Mouse (Mus musculus) heart, embryonic 16.5 days (tissue): ENCODE data around the gene Ncf4. TPM values are rescaled to one million over a fixed set of nuclear protein-coding genes. Genes with fewer than 3 reads are reported as not detected.
"Not testable (repeated sequence)": the region's sequence is repeated elsewhere in the genome, so short reads cannot be mapped to it uniquely, and the experiment has no call there.

Source experiments
- ATAC-seq: fragments of 200-750 bp; cut with Nextera tagmentation; replicated peaks from 2 replicates; pipeline ENCODE4 v1.8.0; 2017; ENCODE audit warnings: moderate number of reproducible peaks; ENCODE audit not compliant: insufficient read depth, low FRiP score; ENCODE audit errors: extremely low read depth
- H3K27ac ChIP-seq: fragments of 300-500 bp; sonication (generic); 2 replicates; pipeline ENCODE4 v1.5.1; 2014; ENCODE audit warnings: mild to moderate bottlenecking, low read length, control low read depth, moderate library complexity
- H3K27me3 ChIP-seq: fragments of 300-500 bp; sonication (generic); 2 replicates; pipeline ENCODE4 v1.6.1; 2014; ENCODE audit warnings: low read length, mixed read lengths; ENCODE audit not compliant: control insufficient read depth, insufficient read depth
- H3K36me3 ChIP-seq: fragments of 300-500 bp; sonication (generic); 2 replicates; pipeline ENCODE4 v1.6.1; 2014; ENCODE audit not compliant: control insufficient read depth, insufficient read depth
- H3K4me1 ChIP-seq: fragments of 300-500 bp; sonication (generic); 2 replicates; pipeline ENCODE4 v1.6.1; 2014; ENCODE audit warnings: low read length, mixed read lengths; ENCODE audit not compliant: control insufficient read depth, insufficient read depth
- H3K4me2 ChIP-seq: fragments of 300-500 bp; sonication (generic); 2 replicates; pipeline ENCODE4 v1.6.1; 2014; ENCODE audit warnings: low read depth, mild to moderate bottlenecking, control low read depth, low read length
- H3K4me3 ChIP-seq: fragments of 300-500 bp; sonication (generic); 2 replicates; pipeline ENCODE4 v1.5.1; 2014; ENCODE audit warnings: mild to moderate bottlenecking, control low read depth, low read length
- H3K9ac ChIP-seq: fragments of 300-500 bp; sonication (generic); 2 replicates; pipeline ENCODE4 v1.6.1; 2014; ENCODE audit warnings: low read length, control low read depth
- H3K9me3 ChIP-seq: fragments of 300-500 bp; sonication (generic); replicated peaks from 2 replicates; pipeline ENCODE4 v1.6.1; 2016; ENCODE audit warnings: low read length; ENCODE audit not compliant: control insufficient read depth
- WGBS: fragments of 180-500 bp; shearing (Covaris S2); extraction: QIAGEN DNeasy Blood & Tissue Kit; methylation state at CpG from one replicate; pipeline ENCODE4 v1.1.7; 2014; 5-methylcytosine and 5-hydroxymethylcytosine counted together
- polyA plus RNA-seq: library from polyadenylated mRNA; unstranded; fragments of >200 nt; fragmentation: Nextera tagmentation; extraction: Ambion mirVana; gene quantifications from 2 replicates; pipeline ENCODE4 v1.2.1, GENCODE M21; 2015

Gene Ncf4
- polyA plus RNA-seq, 1 experiment from 2014 or later = 5.3 TPM

DNA sequence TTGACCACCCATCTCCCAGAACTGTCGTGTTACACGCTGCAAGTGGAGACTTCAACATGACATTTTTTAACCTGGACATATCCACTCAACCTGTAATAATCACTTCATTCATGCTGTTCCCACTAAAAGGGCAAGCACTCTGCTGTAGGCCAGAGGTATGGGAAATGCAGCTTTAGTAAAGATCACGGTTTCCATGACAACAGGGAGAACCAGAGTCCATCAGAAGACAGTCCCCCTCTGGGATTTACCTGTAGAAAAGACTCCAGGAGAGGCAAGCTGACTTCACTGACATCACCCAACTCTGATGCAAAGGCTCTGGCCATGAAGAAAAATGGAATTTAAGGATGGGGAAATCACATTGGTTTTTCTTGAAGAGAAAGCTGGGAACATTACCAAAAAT is 18.7 kb downstream of the Ncf4 start:
- H3K27ac ChIP-seq = no peak overlapping the region
- no peaks in the 10 kb centered on the region for H3K4me1 ChIP-seq
- no peak overlapping the region for H3K4me2 ChIP-seq
- H3K36me3 ChIP-seq = no peaks in the 10 kb centered on the region
- no peak overlapping the region for H3K9ac ChIP-seq
- WGBS = 69% methylated on average over 3 of the region's 3 CpGs
- H3K9me3 ChIP-seq = no peaks in the 10 kb centered on the region
- ATAC-seq = no peak
- no peaks in the 10 kb centered on the region for H3K27me3 ChIP-seq
- H3K4me3 ChIP-seq = no peak overlapping the region

DNA sequence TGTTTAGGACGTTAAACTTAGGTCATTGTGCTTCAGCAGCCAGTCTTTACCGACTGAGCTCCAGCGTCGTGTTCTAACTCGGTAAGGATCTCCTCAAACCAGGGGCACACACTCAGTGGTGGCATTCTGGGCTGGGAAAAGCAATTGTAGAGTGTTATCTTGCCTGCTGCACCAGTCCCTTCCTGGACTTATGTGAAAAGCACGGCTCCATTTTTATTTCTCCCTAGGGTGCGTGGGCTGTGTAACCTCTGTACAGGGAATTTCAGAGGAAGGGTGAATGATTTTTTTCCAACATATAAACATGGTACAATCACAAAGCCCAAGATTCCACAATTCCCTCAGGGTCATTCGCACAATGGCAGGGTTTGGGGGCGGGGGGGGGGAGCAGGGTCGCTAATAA is 22.8 kb downstream of the Ncf4 start:
- ATAC-seq = 0 out of 2 replicates have a peak, but pooled peaks have one; percentile 23
- no peak overlapping the region for H3K9ac ChIP-seq
- H3K4me2 ChIP-seq = no peak overlapping the region

DNA sequence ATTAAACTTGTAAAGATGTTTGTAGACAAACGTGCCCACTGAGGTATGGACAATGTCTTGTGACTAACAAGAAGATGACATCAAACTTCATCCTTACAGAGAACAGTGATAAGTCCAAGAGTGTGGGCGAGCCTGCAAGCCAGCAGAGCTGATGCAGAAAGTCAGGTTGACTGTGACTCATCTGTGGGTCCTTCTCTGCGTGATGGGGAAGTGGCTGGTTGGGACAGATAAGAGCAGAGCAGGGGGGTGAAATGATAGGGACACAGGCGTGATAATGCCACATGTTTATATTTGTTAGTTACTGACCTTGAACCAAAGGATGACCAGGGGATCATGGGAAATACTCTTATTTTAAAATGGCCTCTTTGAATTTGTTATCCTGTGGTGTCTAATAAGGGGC is 23.3 kb downstream of the Ncf4 start:
- Histone ChIP-seq H3K4me1 (no peaks in the 10 kb centered on the region), H3K27ac (no peak overlapping the region), H3K4me2 (no peak overlapping the region), H3K36me3 (no peaks in the 10 kb centered on the region), H3K4me3 (no peak overlapping the region), H3K27me3 (no peaks in the 10 kb centered on the region), H3K9ac (no peak overlapping the region), H3K9me3 (peaks cover 5% of the 10 kb centered on the region)
- ATAC-seq = 0 out of 2 replicates have a peak, but pooled peaks have one; percentile 45
- WGBS = 23% methylated on average over 4 of the region's 4 CpGs

More for the DNA sequence above, 22.8 kb downstream of the Ncf4 start:
- WGBS = 65% methylated on average over 10 of the region's 10 CpGs
- no peaks in the 10 kb centered on the region for H3K27me3 ChIP-seq
- no peak overlapping the region for H3K27ac ChIP-seq
- H3K4me3 ChIP-seq = no peak overlapping the region
- H3K4me1 ChIP-seq = no peaks in the 10 kb centered on the region
- no peaks in the 10 kb centered on the region for H3K36me3 ChIP-seq
- peaks cover 5% of the 10 kb centered on the region for H3K9me3 ChIP-seq

DNA sequence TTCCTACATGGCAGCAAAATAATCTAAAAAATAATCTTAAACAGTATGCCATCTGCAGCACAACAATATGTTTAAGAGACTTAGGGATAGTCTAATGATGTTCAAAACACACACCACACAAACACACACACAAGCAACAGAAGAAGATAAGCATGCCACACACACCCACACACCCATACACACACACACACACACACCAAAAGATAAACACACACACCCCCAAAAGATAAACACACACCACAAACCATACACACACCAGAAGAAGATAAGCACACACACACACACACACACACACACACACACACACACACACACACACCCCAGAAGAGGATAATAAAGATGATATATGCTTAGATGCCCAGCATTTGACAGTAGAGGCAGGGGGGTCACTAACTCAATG is 26.6 kb downstream of the Ncf4 start:
- no peaks in the 10 kb centered on the region for H3K36me3 ChIP-seq
- ATAC-seq = no peak
- no peak overlapping the region for H3K27ac ChIP-seq

DNA sequence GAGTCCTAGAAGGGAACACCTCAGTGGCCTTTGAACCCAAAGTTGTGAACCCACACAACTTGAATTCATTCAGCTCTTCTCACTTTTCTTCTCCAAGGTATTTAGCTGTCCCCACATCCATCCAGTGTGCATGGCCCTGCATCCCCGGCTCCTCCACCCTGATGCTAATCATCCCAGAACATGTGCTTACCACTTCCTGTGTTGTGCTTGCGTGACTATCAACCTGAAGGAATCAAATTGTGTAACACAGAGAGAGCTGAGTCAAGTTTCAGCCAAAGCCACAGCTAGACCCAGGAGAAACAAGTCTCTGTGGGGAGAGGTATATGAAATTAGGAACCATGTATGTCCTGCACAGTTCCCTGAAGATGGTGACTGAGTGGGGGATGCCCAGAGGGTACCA is 33.7 kb downstream of the Ncf4 start:
- no peak overlapping the region for H3K4me3 ChIP-seq
- H3K9me3 ChIP-seq = no peaks in the 10 kb centered on the region
- ATAC-seq = no peak
- no peaks in the 10 kb centered on the region for H3K4me1 ChIP-seq
- no peak overlapping the region for H3K4me2 ChIP-seq
- no peak overlapping the region for H3K9ac ChIP-seq
- WGBS = 62% methylated on average over 2 of the region's 2 CpGs
- H3K27me3 ChIP-seq = no peaks in the 10 kb centered on the region
- H3K27ac ChIP-seq = no peak overlapping the region
- H3K36me3 ChIP-seq = no peaks in the 10 kb centered on the region

More for the DNA sequence above, 26.6 kb downstream of the Ncf4 start:
- Histone ChIP-seq H3K4me3 (no peak overlapping the region), H3K9me3 (peaks cover 5% of the 10 kb centered on the region), H3K4me1 (no peaks in the 10 kb centered on the region), H3K27me3 (no peaks in the 10 kb centered on the region), H3K4me2 (no peak overlapping the region), H3K9ac (no peak overlapping the region)

DNA sequence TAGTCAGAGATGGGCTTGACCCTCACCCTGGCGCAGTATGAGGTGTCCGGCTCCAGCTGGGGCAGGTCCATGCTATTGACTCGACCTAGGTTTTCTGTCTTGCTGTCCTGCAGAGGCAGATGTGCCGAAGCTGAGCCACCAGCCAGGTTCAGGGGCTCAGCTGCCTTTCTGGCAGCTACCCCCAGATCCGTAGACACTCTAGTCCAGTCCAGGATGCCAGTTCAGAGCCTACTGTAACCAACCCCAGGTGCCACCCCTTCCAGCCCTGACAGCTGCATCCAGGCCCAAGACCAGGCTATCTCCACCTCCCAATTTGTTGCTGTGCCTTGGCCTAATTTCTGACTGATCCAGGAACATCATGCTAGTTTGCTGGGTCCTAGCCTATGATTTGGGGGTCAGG is 43.3 kb downstream of the Ncf4 start:
- no peak overlapping the region for H3K27ac ChIP-seq
- no peak overlapping the region for H3K4me2 ChIP-seq
- no peak for ATAC-seq
- 87% methylated on average over 5 of the region's 5 CpGs for WGBS
- H3K9me3 ChIP-seq = no peaks in the 10 kb centered on the region
- H3K4me1 ChIP-seq = no peaks in the 10 kb centered on the region
- no peak overlapping the region for H3K9ac ChIP-seq
- no peak overlapping the region for H3K4me3 ChIP-seq
- no peaks in the 10 kb centered on the region for H3K27me3 ChIP-seq
- H3K36me3 ChIP-seq = no peaks in the 10 kb centered on the region

DNA sequence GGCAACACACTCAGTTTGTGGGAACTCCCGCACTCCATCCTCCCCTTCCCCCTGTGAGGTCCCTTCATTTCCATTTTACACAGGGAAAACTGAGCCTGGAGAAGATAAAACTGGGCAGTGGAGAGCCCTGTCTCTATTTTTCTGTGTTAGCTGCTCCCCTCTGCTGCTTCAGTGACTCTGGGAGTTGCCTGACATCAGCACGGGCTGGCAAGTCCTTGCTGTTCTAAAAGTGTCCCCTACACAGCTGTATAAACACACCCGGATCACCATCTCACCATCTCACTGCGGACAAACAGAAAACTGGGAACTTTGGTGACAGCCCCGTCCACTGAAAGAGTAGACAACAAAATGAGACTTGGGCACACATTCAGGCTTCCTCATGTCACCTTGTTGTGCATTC is 45.2 kb downstream of the Ncf4 start:
- not testable (repeated sequence) for H3K4me1 ChIP-seq, H3K9ac ChIP-seq, H3K4me2 ChIP-seq, H3K4me3 ChIP-seq, H3K27ac ChIP-seq, H3K27me3 ChIP-seq, ATAC-seq, H3K36me3 ChIP-seq, H3K9me3 ChIP-seq
- 50% methylated on average over 5 of the region's 5 CpGs for WGBS

DNA sequence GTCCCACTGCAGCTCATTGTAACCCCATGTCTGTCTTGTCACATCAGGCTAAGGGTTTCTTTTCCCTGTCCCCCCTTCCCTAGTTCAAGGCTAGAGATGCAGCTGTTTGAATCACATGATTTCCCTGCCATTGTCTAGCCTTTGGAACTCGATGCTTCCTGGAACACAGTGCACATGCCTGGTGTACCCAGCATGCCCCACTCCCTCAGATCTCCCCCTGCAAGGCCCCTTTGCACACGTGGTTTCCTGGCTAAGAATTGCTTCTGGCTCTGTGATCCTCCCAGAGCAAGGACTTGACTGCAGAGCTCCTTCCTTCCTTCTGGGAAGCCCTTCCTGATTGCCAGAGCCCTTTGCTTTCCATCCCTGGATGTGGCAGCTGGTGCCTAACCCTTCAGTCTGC is 48.6 kb downstream of the Ncf4 start:
- peak overlapping the region; percentile 48; the same call in 1 of the 2 replicates for H3K27ac ChIP-seq
- ATAC-seq = peak; percentile 65; the same call in 1 of the 2 replicates
- not testable (repeated sequence) for H3K4me2 ChIP-seq

DNA sequence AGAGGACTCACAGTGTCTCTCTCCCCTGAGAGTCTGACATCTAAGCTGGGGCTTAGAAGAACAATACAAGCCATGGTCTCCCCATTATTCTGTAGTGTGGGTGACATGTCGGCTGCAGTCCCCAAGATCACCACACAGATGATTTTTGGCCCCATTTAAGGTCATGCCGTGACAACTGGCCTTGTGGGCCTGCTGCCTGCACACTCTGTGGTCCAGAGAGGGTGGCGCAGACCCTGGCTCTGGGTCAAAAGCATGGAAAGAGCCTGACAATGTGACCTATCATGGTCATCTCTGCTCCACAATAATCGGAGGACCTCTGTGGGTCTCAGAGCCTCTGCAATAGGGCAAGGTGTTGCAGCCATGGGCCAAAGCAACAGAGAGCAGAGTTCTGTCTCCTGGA is 49.1 kb downstream of the Ncf4 start:
- no peak overlapping the region for H3K4me2 ChIP-seq
- H3K9ac ChIP-seq = no peak overlapping the region
- H3K36me3 ChIP-seq = no peaks in the 10 kb centered on the region
- H3K27ac ChIP-seq = no peak overlapping the region
- 83% methylated on average over 4 of the region's 4 CpGs for WGBS
- H3K4me3 ChIP-seq = no peak overlapping the region
- no peaks in the 10 kb centered on the region for H3K27me3 ChIP-seq
- H3K4me1 ChIP-seq = no peaks in the 10 kb centered on the region
- ATAC-seq = 0 out of 2 replicates have a peak, but pooled peaks have one; percentile 4
- H3K9me3 ChIP-seq = no peaks in the 10 kb centered on the region

More for the DNA sequence above, 48.6 kb downstream of the Ncf4 start:
- not testable (repeated sequence) for H3K36me3 ChIP-seq, H3K4me3 ChIP-seq, H3K4me1 ChIP-seq, H3K9me3 ChIP-seq, H3K27me3 ChIP-seq, H3K9ac ChIP-seq
- WGBS = 5% methylated on average over 2 of the region's 2 CpGs

DNA sequence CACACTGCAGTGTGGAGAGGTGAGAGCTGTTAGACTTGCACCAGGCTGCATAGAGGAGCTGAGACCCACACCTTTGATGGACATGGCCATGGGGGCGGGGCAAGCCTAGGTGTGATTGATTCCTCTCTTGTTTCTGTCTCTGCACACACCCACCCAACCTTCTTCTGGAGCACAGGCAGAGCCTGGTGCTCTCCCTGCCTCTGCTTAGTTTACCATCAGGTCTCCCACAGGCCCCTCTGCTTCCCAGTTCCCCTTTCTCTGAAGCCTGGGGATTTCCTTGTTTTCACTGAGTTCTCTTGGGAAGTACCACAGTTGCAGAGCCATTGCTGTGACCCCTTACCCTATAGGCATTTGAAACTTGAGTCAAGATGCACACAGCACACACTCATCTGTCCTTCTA is 54.0 kb downstream of the Ncf4 start:
- no peak for ATAC-seq
- 80% methylated on average over 1 of the region's 1 CpGs for WGBS
- no peak overlapping the region for H3K4me3 ChIP-seq
- no peak overlapping the region for H3K27ac ChIP-seq
- no peaks in the 10 kb centered on the region for H3K36me3 ChIP-seq
- H3K4me2 ChIP-seq = no peak overlapping the region
- no peaks in the 10 kb centered on the region for H3K27me3 ChIP-seq
- no peaks in the 10 kb centered on the region for H3K9me3 ChIP-seq
- no peaks in the 10 kb centered on the region for H3K4me1 ChIP-seq
- H3K9ac ChIP-seq = no peak overlapping the region
